Mouse (Mus musculus) CD4-positive, CD25-positive, alpha-beta regulatory T cell (primary cell): ENCODE measurements around the gene Actrt2. TPM values are rescaled to one million over a fixed set of nuclear protein-coding genes. Genes with fewer than 3 reads are reported as not detected.

ENCODE experiments used
- polyA plus RNA-seq: library from polyadenylated mRNA; unstranded; fragments of 100-300 nt; shearing (Covaris generic); gene quantifications from one replicate; pipeline ENCODE4 v1.2.1, GENCODE M21; 2017

Gene Actrt2
- polyA plus RNA-seq = not detected

DNA sequence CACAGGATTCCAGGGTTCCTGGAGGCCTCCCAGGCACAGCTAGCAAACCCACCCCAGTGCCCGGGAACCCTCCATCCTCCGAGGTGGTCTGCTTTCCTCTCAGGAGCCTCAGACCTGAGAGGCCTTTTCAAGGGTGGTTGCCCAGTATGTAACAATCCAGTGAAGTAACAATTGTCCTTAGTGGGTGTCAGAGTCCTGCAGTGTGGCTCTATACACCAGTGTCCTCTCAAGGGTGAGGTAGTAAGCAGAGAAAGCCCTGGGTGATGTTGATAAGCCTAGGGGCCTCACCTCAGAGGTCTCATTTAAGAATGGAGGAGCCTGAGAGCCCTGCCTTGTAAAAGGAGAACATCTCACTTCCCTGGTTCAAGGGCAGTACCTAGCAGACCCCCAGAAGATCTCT lies at the start of gene Actrt2:
Gene Actrt2, minus strand, starts transcription at position 101 of the 400 bp plus-strand sequence.

DNA sequence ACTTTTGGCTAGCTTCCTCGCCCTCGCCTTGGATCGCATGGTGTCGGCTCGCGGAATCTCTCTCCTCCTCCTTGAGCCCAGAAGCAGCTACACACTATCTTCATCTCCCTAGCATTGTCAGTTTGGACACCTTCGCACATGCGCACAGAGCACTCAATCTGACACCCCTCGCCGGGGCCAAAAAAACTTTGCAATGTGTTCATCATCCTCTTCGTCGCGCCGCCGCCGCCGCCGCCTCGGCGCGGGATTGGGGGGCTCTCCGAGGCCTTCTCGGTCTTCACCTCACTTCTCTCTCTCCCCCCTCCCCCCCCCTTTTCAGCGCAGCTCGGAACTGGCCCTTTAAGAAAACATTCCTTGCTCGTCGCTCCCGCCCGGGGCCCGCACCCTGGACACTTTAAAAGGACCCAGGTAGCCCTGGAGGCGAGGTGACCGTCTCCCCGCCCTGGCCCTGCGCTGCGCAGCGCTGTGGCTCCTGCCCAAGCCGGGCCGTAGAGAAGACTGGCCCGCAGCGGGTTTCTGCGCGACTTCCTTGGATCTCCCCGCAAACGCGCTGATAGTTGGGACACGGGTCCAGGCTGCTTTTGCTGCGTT lies 30.9 kb downstream of the Actrt2 start, which contains the start of gene Prdm16:
Gene Prdm16, minus strand, starts transcription at position 153 of the 591 bp plus-strand sequence.

Other genes starting within 250 kb of the Actrt2 start
- 6.2 TPM for gene Prdm16, start 31.0 kb downstream of the Actrt2 start, polyA plus RNA-seq
- not detected for gene Ttc34, start 169.6 kb upstream of the Actrt2 start, polyA plus RNA-seq
- gene Mmel1, start 201.7 kb upstream of the Actrt2 start, polyA plus RNA-seq = not detected
- gene Fam213b, start 231.3 kb upstream of the Actrt2 start, polyA plus RNA-seq = 4.2 TPM